In the genomic region with DNA sequence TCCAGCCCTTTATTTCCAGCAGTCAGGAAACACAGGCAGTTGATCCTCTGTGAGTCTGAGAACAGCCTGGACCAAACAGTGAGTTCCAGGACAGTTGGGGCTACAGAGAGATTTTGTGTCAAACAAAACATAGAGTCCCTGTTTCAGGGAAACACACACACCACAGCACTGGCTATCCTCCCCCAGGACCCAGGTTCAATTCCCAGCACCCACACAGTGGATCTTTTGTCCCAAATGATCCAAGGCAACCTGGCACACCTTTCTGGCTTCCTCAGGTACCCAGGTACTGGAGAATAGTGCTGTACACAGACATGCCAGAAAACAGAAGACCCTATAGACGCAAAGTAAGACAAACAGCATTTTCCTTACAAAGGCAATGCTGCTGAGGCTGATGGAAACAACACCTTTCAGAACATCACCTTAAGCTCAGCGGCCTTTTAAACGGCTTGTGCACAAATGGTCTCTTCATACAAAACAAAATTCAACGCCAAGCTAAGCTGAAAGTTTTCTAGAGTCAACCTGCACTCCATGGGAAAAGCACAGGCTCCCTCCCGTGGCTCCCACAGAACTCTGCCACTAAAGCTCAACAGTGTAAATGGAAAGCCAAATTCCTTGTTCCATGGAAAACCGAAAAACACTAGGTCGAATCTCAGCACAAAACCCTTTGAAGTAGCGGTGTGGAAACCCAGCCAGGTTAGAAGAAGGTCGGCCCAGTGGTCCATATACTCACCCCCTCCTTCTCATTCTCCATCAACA, we compare ENCODE assay signal across 8 mouse cellular contexts. TPM values are rescaled to one million over a fixed set of nuclear protein-coding genes. Genes with fewer than 3 reads are reported as not detected.
DNase-seq lines count a peak whose midpoint lies in the region; ATAC-seq and TF ChIP-seq lines count a peak whose summit lies in the region.

No protein-coding gene starts in this region.

- H3K4me1 ChIP-seq in cerebellum, adult 2 months (ENCODE audit: control insufficient read depth, insufficient read depth, low read length) = peaks cover 2% of the 10 kb centered on the region; the same call in 1 of the 2 replicates
- H3K4me1 ChIP-seq in testis, adult 2 months (ENCODE audit: control insufficient read depth, insufficient read depth, low read length) = peaks cover 19% of the 10 kb centered on the region
- H3K4me1 ChIP-seq in liver, embryonic 11.5 days (replicated peaks; ENCODE audit: control insufficient read depth, insufficient read depth, low read length) = peaks cover 31% of the 10 kb centered on the region
- H3K4me1 ChIP-seq in stomach, postnatal 0 days (replicated peaks; ENCODE audit: control insufficient read depth, insufficient read depth) = no peaks in the 10 kb centered on the region

- H3K9ac ChIP-seq in liver, embryonic 11.5 days (ENCODE audit: low read depth, low read length) = peak overlapping the region; percentile 80
- peak overlapping the region; percentile 84 for H3K9ac ChIP-seq in stomach, postnatal 0 days (ENCODE audit: low read length)

- H3K36me3 ChIP-seq in testis, adult 2 months (ENCODE audit: control insufficient read depth, insufficient read depth, low read length) = peaks cover 13% of the 10 kb centered on the region
- H3K36me3 ChIP-seq in liver, embryonic 11.5 days (ENCODE audit: control insufficient read depth, insufficient read depth, low read length) = peaks cover 38% of the 10 kb centered on the region
- H3K36me3 ChIP-seq in stomach, postnatal 0 days (ENCODE audit: control insufficient read depth, insufficient read depth, low read length) = peaks cover 21% of the 10 kb centered on the region

- peak overlapping the region; percentile 27; the same call in 1 of the 2 replicates for H3K27ac ChIP-seq in cerebellum, adult 2 months (ENCODE audit: insufficient read depth, low read length)
- H3K27ac ChIP-seq in testis, adult 2 months (ENCODE audit: control insufficient read depth, insufficient read depth, low read depth, low read length) = peak overlapping the region; percentile 75
- H3K27ac ChIP-seq in liver, embryonic 11.5 days (ENCODE audit: low read depth, low read length) = peak overlapping the region; percentile 94
- peak overlapping the region; percentile 97 for H3K27ac ChIP-seq in stomach, postnatal 0 days (replicated peaks)

- no peaks in the 10 kb centered on the region for H3K27me3 ChIP-seq in cerebellum, adult 2 months (ENCODE audit: control insufficient read depth, insufficient read depth, low read length)
- H3K27me3 ChIP-seq in testis, adult 2 months (ENCODE audit: control insufficient read depth, insufficient read depth, low read length) = no peaks in the 10 kb centered on the region
- no peaks in the 10 kb centered on the region for H3K27me3 ChIP-seq in liver, embryonic 11.5 days (replicated peaks; ENCODE audit: control insufficient read depth, insufficient read depth, low read length)
- H3K27me3 ChIP-seq in stomach, postnatal 0 days (ENCODE audit: control insufficient read depth, insufficient read depth, low read length) = no peaks in the 10 kb centered on the region

- H3K4me2 ChIP-seq in liver, embryonic 11.5 days = peak overlapping the region; percentile 76
- H3K4me2 ChIP-seq in stomach, postnatal 0 days (replicated peaks; ENCODE audit: low read depth) = peak overlapping the region; percentile 84

- TF ChIP-seq POLR2A in cerebellum, adult 2 months (IDR thresholded peaks at IDR 0.05; ENCODE audit: borderline replicate concordance, insufficient read depth, low read length) = no peak
- TF ChIP-seq POLR2A in testis, adult 2 months (IDR thresholded peaks at IDR 0.05; ENCODE audit: control insufficient read depth, low read depth, low read length) = no peak

- no peak for DNase-seq in cerebellum, adult 2 months
- no peak for DNase-seq in cerebellum, adult 18-20 months
- no peak for DNase-seq in testis, postnatal 10 days (ENCODE audit: low spot score)
- no peak for DNase-seq in liver, embryonic 11.5 days (ENCODE audit: low spot score)
- no peak for DNase-seq in stomach, postnatal 0 days (ENCODE audit: low spot score)
- no peak for DNase-seq in layer of hippocampus, adult 11-12 months (ENCODE audit: low spot score)
- DNase-seq in cerebellum, adult 11-12 months = no peak

- peak overlapping the region; percentile 77 for H3K4me3 ChIP-seq in cerebellum, adult 2 months (replicated peaks; ENCODE audit: insufficient read depth, low read depth, low read length)
- peak overlapping the region; percentile 89 for H3K4me3 ChIP-seq in testis, adult 2 months (ENCODE audit: control insufficient read depth, low read depth, low read length)
- peak overlapping the region; percentile 89 for H3K4me3 ChIP-seq in liver, embryonic 11.5 days (ENCODE audit: low read depth, low read length)
- peak overlapping the region; percentile 81 for H3K4me3 ChIP-seq in stomach, postnatal 0 days (ENCODE audit: low read depth, low read length)

- ATAC-seq in liver, embryonic 11.5 days (replicated peaks; ENCODE audit: low FRiP score) = no peak
- ATAC-seq in stomach, postnatal 0 days (ENCODE audit: low FRiP score, low TSS enrichment) = no peak

- no peak for TF ChIP-seq CTCF in cerebellum, adult 2 months (IDR thresholded peaks at IDR 0.05; ENCODE audit: borderline replicate concordance, insufficient read depth, low read depth, low read length)
- no peak for TF ChIP-seq CTCF in testis, adult 2 months (IDR thresholded peaks at IDR 0.05; ENCODE audit: control insufficient read depth, insufficient read depth, insufficient replicate concordance, low read depth, low read length)
- peak; percentile 53 for TF ChIP-seq CTCF in stomach, postnatal 0 days (IDR thresholded peaks at IDR 0.05; ENCODE audit: low read depth)

- 27% methylated on average over 9 of the region's 9 CpGs for WGBS in cerebellum, adult 2 months
- 26% methylated on average over 9 of the region's 9 CpGs for WGBS in liver, embryonic 11.5 days
- WGBS in stomach, postnatal 0 days = 21% methylated on average over 9 of the region's 9 CpGs

- TF ChIP-seq EP300 in stomach, postnatal 0 days (optimal IDR thresholded peaks at IDR 0.05) = no peak

- H3K9me3 ChIP-seq in liver, embryonic 11.5 days (ENCODE audit: control insufficient read depth, low read length) = no peaks in the 10 kb centered on the region
- no peaks in the 10 kb centered on the region for H3K9me3 ChIP-seq in stomach, postnatal 0 days (ENCODE audit: control insufficient read depth, low read length)

RNA-seq across cellular contexts. Expression of a gene that starts 1.4 kb away (rescaled TPM):
- 170 and 186 TPM in 2 replicates for polyA plus RNA-seq in cerebellum, adult 2 months (2012; rRNA removed)
- 105 and 121 TPM in 2 replicates for polyA plus RNA-seq in testis, adult 2 months (2012; rRNA removed)
- 83.4 and 84.5 TPM in 2 replicates for polyA plus RNA-seq in liver, embryonic 11.5 days (2014; fragmentation: Nextera tagmentation; extraction: Ambion mirVana)
- polyA plus RNA-seq in stomach, postnatal 0 days (2015; fragmentation: Nextera tagmentation; extraction: Ambion mirVana) = 55.8 and 57.8 TPM in 2 replicates

RNA-seq across cellular contexts. Expression of a gene that starts 7.5 kb away (rescaled TPM):
- polyA plus RNA-seq in cerebellum, adult 2 months (2012; rRNA removed) = 19.2 and 19.7 TPM in 2 replicates
- polyA plus RNA-seq in testis, adult 2 months (2012; rRNA removed) = 39.4 and 45.3 TPM in 2 replicates
- 46.2 and 47.1 TPM in 2 replicates for polyA plus RNA-seq in liver, embryonic 11.5 days (2014; fragmentation: Nextera tagmentation; extraction: Ambion mirVana)
- polyA plus RNA-seq in stomach, postnatal 0 days (2015; fragmentation: Nextera tagmentation; extraction: Ambion mirVana) = 15.1 and 17.3 TPM in 2 replicates

RNA-seq across cellular contexts. Expression of a gene that starts 9.4 kb away (rescaled TPM):
- 47.0 and 53.2 TPM in 2 replicates for polyA plus RNA-seq in cerebellum, adult 2 months (2012; rRNA removed)
- polyA plus RNA-seq in testis, adult 2 months (2012; rRNA removed) = 1.9 and 2.3 TPM in 2 replicates
- 13.4 and 14.2 TPM in 2 replicates for polyA plus RNA-seq in liver, embryonic 11.5 days (2014; fragmentation: Nextera tagmentation; extraction: Ambion mirVana)
- polyA plus RNA-seq in stomach, postnatal 0 days (2015; fragmentation: Nextera tagmentation; extraction: Ambion mirVana) = 7.7 and 8.4 TPM in 2 replicates

RNA-seq across cellular contexts. Expression of a gene that starts 29.3 kb away (rescaled TPM):
- polyA plus RNA-seq in cerebellum, adult 2 months (2012; rRNA removed) = 5.6 and 7.7 TPM in 2 replicates
- polyA plus RNA-seq in testis, adult 2 months (2012; rRNA removed) = 0.10 and 0.16 TPM in 2 replicates
- polyA plus RNA-seq in liver, embryonic 11.5 days (2014; fragmentation: Nextera tagmentation; extraction: Ambion mirVana) = 0.22 TPM in 1 of 2 replicates, not detected in the other
- polyA plus RNA-seq in stomach, postnatal 0 days (2015; fragmentation: Nextera tagmentation; extraction: Ambion mirVana) = not detected in 2 replicates

RNA-seq across cellular contexts. Expression of a gene that starts 45.6 kb away (rescaled TPM):
- polyA plus RNA-seq in cerebellum, adult 2 months (2012; rRNA removed) = 41.6 and 43.8 TPM in 2 replicates
- polyA plus RNA-seq in testis, adult 2 months (2012; rRNA removed) = 17.9 and 18.3 TPM in 2 replicates
- 57.2 and 60.5 TPM in 2 replicates for polyA plus RNA-seq in liver, embryonic 11.5 days (2014; fragmentation: Nextera tagmentation; extraction: Ambion mirVana)
- 45.9 and 50.3 TPM in 2 replicates for polyA plus RNA-seq in stomach, postnatal 0 days (2015; fragmentation: Nextera tagmentation; extraction: Ambion mirVana)

Comparison
In these comparisons a context has a peak if more than half of its experiments do, and no peak if none do; other contexts are left out.
1. H3K27ac ChIP-seq: peak in every context shown above with its lines; median percentile 97 in stomach, postnatal 0 days; 94 in liver, embryonic 11.5 days; 75 in testis, adult 2 months; 27 in cerebellum, adult 2 months.